Mouse (Mus musculus) heart, adult 2 months (tissue): ENCODE measurements around the gene Fan1. TPM values are rescaled to one million over a fixed set of nuclear protein-coding genes. Genes with fewer than 3 reads are reported as not detected.

Source experiments
- DNase-seq, 2 experiments: peaks; one replicate each; pipeline ENCODE4 v3.0.0; 2021
- H3K27ac ChIP-seq: fragments of 200-600 bp; 2 replicates; pipeline ENCODE4 v1.8.1; 2022
- H3K27me3 ChIP-seq: fragments of 200-500 bp; 2 replicates; pipeline ENCODE4 v1.6.1; 2012; ENCODE audit warnings: mild to moderate bottlenecking, low read length, inconsistent platforms, mixed read lengths; ENCODE audit not compliant: control insufficient read depth, insufficient read depth
- H3K36me3 ChIP-seq: fragments of 200-500 bp; 2 replicates; pipeline ENCODE4 v1.6.1; 2012; ENCODE audit warnings: low read length, inconsistent platforms; ENCODE audit not compliant: control insufficient read depth, insufficient read depth
- H3K4me1 ChIP-seq: fragments of 200-500 bp; 2 replicates; pipeline ENCODE4 v1.6.1; 2011; ENCODE audit warnings: low read length; ENCODE audit not compliant: control insufficient read depth, insufficient read depth
- H3K4me3 ChIP-seq: fragments of 200-600 bp; 2 replicates; pipeline ENCODE4 v1.8.1; 2022
- H3K79me2 ChIP-seq: fragments of 200-500 bp; replicated peaks from 2 replicates; pipeline ENCODE4 v1.6.1; 2012; ENCODE audit warnings: mild to moderate bottlenecking, inconsistent platforms, low read length, moderate library complexity, mixed read lengths; ENCODE audit not compliant: control insufficient read depth, insufficient read depth
- H3K9ac ChIP-seq: fragments of 200-500 bp; 2 replicates; pipeline ENCODE4 v1.6.1; 2012; ENCODE audit warnings: low read depth, mild to moderate bottlenecking, control low read depth, inconsistent platforms, low read length, mixed read lengths
- CTCF ChIP-seq: fragments of 200-600 bp; IDR thresholded peaks from 2 replicates; pipeline ENCODE4 v1.8.1; 2022; ENCODE audit warnings: antibody characterized with exemption, mild to moderate bottlenecking, moderate library complexity
- EP300 ChIP-seq: fragments of 200-500 bp; IDR thresholded peaks from 2 replicates; pipeline ENCODE4 v1.6.1; 2011; ENCODE audit warnings: low read depth, low read length, control low read depth; ENCODE audit not compliant: insufficient read depth
- POLR2A ChIP-seq: fragments of 200-500 bp; IDR thresholded peaks from 2 replicates; pipeline ENCODE4 v1.6.1; 2011; ENCODE audit warnings: mild to moderate bottlenecking, low read depth, low read length, control low read depth; ENCODE audit not compliant: insufficient read depth
- WGBS: fragments of 180-500 bp; shearing (Covaris S2); methylation state at CpG from one replicate; pipeline ENCODE4 v1.1.7; 2018; 5-methylcytosine and 5-hydroxymethylcytosine counted together
- intact Hi-C: fragments of 180-260 bp; cut with DNase I; formaldehyde crosslinking; loops from one replicate; pipeline ENCODE4 v1.15.1; 2025
- polyA plus RNA-seq: library from polyadenylated mRNA; depleted of rRNA; stranded (reverse); fragments of >200 nt; gene quantifications from 2 replicates; pipeline ENCODE4 v1.2.3, GENCODE M21; 2012
- total RNA-seq, 2 experiments: library from RNA; stranded (reverse); gene quantifications; 2 replicates each; pipeline ENCODE4 v1.2.3; 2021

The Fan1 gene
- total and polyA plus RNA-seq, 3 experiments: 2.1 to 9.6 (median 8.2) TPM

- DNase-seq: no peak
- Histone ChIP-seq H3K36me3 (no peaks in the 10 kb centered on the region), H3K27me3 (no peaks in the 10 kb centered on the region), H3K4me1 (no peaks in the 10 kb centered on the region), H3K27ac (no peak overlapping the region), H3K9ac (no peak overlapping the region), H3K4me3 (no peak overlapping the region), H3K79me2 (no peaks in the 10 kb centered on the region)
- intact Hi-C loops: no loop called here
- WGBS: 80% methylated on average over 15 of the region's 15 CpGs
- TF ChIP-seq POLR2A: no peak
Observed at GRCm38 (mm10) chr7:64349147-64349861, 24.6 kb downstream of the Fan1 start.

GRCm38 (mm10) chr7:64347813-64348212 is 26.1 kb downstream of the Fan1 start:
- Histone ChIP-seq H3K27ac (no peak overlapping the region), H3K79me2 (no peaks in the 10 kb centered on the region), H3K4me3 (no peak overlapping the region), H3K9ac (no peak overlapping the region), H3K36me3 (no peaks in the 10 kb centered on the region), H3K27me3 (no peaks in the 10 kb centered on the region), H3K4me1 (no peaks in the 10 kb centered on the region)
- intact Hi-C loops: no loop called here
- no peak for TF ChIP-seq EP300
- TF ChIP-seq POLR2A: no peak
- TF ChIP-seq CTCF: no peak
- 95% methylated on average over 1 of the region's 1 CpGs for WGBS
- no peak for DNase-seq

GRCm38 (mm10) chr7:64332686-64333085 is 41.2 kb downstream of the Fan1 start:
- Histone ChIP-seq H3K27ac (no peak overlapping the region), H3K27me3 (no peaks in the 10 kb centered on the region), H3K4me3 (no peak overlapping the region), H3K36me3 (no peaks in the 10 kb centered on the region), H3K4me1 (no peaks in the 10 kb centered on the region), H3K9ac (no peak overlapping the region), H3K79me2 (no peaks in the 10 kb centered on the region)
- 94% methylated on average over 1 of the region's 1 CpGs for WGBS
- DNase-seq: no peak
- no peak for TF ChIP-seq CTCF
- no peak for TF ChIP-seq EP300
- intact Hi-C loops: no loop called here

GRCm38 (mm10) chr7:64331309-64331708 is 42.6 kb downstream of the Fan1 start:
- no peaks in the 10 kb centered on the region for H3K4me1 ChIP-seq

GRCm38 (mm10) chr7:64327486-64327885 is 46.4 kb downstream of the Fan1 start:
- Histone ChIP-seq H3K9ac (no peak overlapping the region), H3K79me2 (no peaks in the 10 kb centered on the region), H3K4me1 (no peaks in the 10 kb centered on the region), H3K27ac (no peak overlapping the region), H3K27me3 (no peaks in the 10 kb centered on the region), H3K4me3 (no peak overlapping the region), H3K36me3 (peaks cover 3% of the 10 kb centered on the region; the same call in 1 of the 2 replicates)
- 87% methylated on average over 4 of the region's 4 CpGs for WGBS
- intact Hi-C loops: loop anchor here (1.0 to 2.0 kb wide), 2 partner anchors 37 to 162 kb away; no protein-coding TSS in a partner anchor
- TF ChIP-seq EP300: no peak
- TF ChIP-seq CTCF: no peak
- no peak for TF ChIP-seq POLR2A
- DNase-seq: no peak

More at GRCm38 (mm10) chr7:64331309-64331708, 42.6 kb downstream of the Fan1 start:
- no peak overlapping the region for H3K9ac ChIP-seq
- TF ChIP-seq POLR2A (no peak), CTCF (no peak), EP300 (no peak)
- intact Hi-C loops: no loop called here
- no peak for DNase-seq
- H3K79me2 ChIP-seq: no peaks in the 10 kb centered on the region
- no peak overlapping the region for H3K27ac ChIP-seq
- no peak overlapping the region for H3K4me3 ChIP-seq
- peaks cover 2% of the 10 kb centered on the region; the same call in 1 of the 2 replicates for H3K36me3 ChIP-seq
- 87% methylated on average over 3 of the region's 3 CpGs for WGBS
- H3K27me3 ChIP-seq: no peaks in the 10 kb centered on the region

GRCm38 (mm10) chr7:64326892-64327291 is 47.0 kb downstream of the Fan1 start:
- Histone ChIP-seq H3K27me3 (no peaks in the 10 kb centered on the region), H3K4me3 (no peak overlapping the region), H3K9ac (no peak overlapping the region), H3K27ac (no peak overlapping the region), H3K4me1 (no peaks in the 10 kb centered on the region), H3K79me2 (no peaks in the 10 kb centered on the region), H3K36me3 (peaks cover 3% of the 10 kb centered on the region; the same call in 1 of the 2 replicates)
- intact Hi-C loops: loop anchor here (1.0 to 2.0 kb wide), 3 partner anchors 36 to 575 kb away; no protein-coding TSS in a partner anchor
- peak; percentile 72 to 90 for DNase-seq
- WGBS: 6% methylated on average over 1 of the region's 1 CpGs
- TF ChIP-seq POLR2A: no peak
- TF ChIP-seq CTCF: peak; percentile 97
